Mouse (Mus musculus): ENCODE data around the gene Mpo.

DNA sequence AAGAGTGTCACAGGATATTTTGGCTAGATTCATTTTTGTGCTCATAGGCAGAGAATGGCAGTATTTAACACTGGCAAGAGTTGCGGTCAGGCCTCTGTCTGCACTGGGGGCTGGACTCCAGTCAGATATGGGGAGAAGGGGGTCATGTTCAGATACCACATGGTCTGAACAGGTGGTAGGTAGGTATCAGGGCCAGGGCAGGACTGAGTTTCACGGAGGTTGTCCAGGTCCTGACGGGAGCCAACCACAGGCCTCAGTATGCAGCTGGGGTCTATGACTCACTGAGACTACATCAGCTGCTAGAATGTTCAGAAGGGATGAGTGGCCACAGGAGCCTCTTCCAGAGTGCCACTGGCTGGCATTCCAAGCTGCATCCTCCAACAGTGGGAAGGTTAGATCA is 21.0 kb upstream of the Mpo start:
- TF ChIP-seq CTCF (IDR thresholded peaks at IDR 0.05; ENCODE audit: insufficient read depth, low read depth, low read length) (no peak), POLR2A (IDR thresholded peaks at IDR 0.05; ENCODE audit: insufficient read depth, low read depth, low read length) (no peak)

Measured in olfactory bulb, adult 2 months (tissue).